Mouse (Mus musculus): ENCODE measurements around the gene Nhej1.

DNA sequence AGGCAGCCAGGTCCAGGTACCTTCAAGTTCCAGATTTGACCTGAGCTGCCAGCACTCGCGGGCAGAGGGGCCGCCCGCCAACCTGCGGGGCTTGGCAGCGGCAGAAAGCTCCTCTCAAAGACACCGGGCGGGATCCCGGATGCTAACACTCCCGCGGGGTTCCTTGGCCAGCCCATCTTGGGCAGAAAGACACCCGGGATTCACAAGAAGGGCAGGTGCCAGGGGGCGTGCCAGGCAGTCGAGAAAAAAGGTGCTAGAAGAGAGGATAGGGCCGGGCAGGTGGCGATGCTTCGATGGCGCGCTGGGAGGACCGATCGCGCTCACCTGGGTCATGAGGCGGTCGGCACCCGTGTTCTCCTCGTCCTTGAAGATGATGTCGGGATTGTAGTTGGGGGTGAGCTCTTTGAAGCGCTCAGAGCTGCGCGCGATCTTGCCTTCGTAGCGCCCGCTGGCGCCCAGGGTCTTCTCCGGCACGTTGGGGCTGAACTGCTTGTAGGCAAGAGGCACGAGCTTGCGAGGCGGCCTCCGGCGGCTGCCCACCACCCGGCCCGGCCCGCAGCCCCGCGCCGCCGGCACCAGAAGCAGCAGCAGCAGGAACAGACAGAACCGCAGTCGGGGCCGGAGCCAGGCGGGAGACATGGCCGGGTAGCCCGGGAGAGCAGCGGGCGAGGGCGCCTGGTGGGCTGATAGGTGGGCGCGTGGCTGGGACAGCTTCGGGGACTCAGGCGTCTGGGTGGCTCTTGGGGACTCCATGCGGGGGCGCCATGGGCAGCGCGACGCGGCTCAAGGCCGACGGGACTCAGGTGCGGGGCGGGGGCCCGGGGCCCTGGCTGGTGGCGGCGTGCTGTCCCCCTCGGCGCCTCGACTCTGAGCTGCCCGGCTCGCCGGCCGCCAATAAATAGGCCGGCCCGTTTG lies 174.2 kb downstream of the Nhej1 start:
- TF ChIP-seq POLR2A (IDR thresholded peaks at IDR 0.05; ENCODE audit: control insufficient read depth, extremely low read depth, insufficient read depth, low read length, poor library complexity): no peak
- TF ChIP-seq CTCF (IDR thresholded peaks at IDR 0.05; ENCODE audit: borderline replicate concordance, control insufficient read depth, extremely low read depth, insufficient read depth, low read length, poor library complexity): no peak
